Mouse (Mus musculus): ENCODE results near the gene Kpna7. TPM values are rescaled to one million over a fixed set of nuclear protein-coding genes. Genes with fewer than 3 reads are reported as not detected.

The Kpna7 gene
- total RNA-seq, 2 experiments from 2014 or later: not detected

- ATAC-seq (replicated peaks; ENCODE audit: poor library complexity, severe bottlenecking): no peak
Observed at GRCm38 (mm10) chr5:144971266-144971665, 112.6 kb downstream of the Kpna7 start.

DNA sequence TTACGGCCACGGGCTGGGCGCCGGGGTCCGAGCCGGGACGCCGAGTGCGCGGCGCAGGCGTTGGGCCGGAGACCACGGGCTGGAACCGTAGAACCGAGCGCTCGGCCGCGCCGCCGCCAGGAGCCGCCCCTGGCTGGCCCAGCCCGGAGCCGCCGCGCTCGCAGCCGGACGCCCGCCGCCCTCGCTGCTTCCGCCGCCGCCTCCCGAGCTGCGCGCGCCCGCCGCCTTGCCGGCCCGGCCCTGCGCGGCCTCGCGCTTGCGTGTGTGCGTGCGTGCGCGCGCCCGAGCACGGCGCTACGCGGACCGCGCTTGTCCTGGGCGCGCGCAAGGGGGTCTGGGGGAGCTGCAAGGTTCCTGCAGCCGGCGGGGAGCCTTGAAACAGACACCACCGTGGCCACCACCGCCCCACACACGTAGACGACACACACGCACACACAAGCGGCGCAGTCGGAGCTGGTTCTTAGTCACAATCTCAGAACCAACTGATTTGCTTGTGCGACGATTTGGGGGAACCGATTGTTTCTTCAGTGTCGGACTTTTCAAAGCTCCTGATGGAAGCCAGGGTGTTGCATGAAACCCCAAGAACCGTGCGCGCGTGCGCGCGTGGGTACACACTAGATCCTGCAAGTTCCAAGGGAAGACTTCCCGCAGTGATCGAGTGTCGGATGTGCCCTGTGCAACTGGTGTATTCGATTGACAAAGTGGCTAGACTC, 118.0 kb downstream of the Kpna7 start, which contains the start of gene Smurf1:
Gene Smurf1 (minus strand): TSS at position 209 of the 713 bp plus-strand sequence.
- peak; percentile 45 for ATAC-seq (replicated peaks; ENCODE audit: poor library complexity, severe bottlenecking)

GRCm38 (mm10) chr5:144964872-144965638, 118.8 kb downstream of the Kpna7 start:
- ATAC-seq (replicated peaks; ENCODE audit: poor library complexity, severe bottlenecking): peak; percentile 77

- no peak for ATAC-seq (replicated peaks; ENCODE audit: poor library complexity, severe bottlenecking)
Observed at GRCm38 (mm10) chr5:144964465-144964864, 119.4 kb downstream of the Kpna7 start.

- peak; percentile 46 for ATAC-seq (replicated peaks; ENCODE audit: poor library complexity, severe bottlenecking)
Observed at GRCm38 (mm10) chr5:144963817-144964261, 120.0 kb downstream of the Kpna7 start.

- peak; percentile 7 for ATAC-seq (replicated peaks; ENCODE audit: poor library complexity, severe bottlenecking)
Observed at GRCm38 (mm10) chr5:144963401-144963800, 120.4 kb downstream of the Kpna7 start.

DNA sequence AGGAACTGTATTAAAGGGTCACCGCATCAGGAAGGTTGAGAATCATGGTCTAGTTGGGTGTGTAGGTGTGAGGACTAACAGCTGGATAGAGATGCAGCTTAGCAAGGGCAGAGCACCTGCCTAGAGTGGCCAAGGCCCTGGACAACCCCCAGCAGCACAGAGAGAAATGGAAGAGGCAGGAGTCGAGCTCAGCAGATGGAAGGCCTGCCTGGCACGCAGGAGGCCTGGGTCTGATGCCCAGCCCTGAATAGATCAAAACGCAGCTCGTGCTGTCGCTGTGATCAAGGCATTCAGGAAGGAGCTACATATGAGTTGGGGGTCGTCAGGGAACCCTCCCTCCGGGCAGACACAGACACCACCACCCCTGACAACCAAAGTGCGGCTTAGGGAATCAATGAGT, 125.6 kb downstream of the Kpna7 start:
- ATAC-seq (replicated peaks; ENCODE audit: poor library complexity, severe bottlenecking): no peak

DNA sequence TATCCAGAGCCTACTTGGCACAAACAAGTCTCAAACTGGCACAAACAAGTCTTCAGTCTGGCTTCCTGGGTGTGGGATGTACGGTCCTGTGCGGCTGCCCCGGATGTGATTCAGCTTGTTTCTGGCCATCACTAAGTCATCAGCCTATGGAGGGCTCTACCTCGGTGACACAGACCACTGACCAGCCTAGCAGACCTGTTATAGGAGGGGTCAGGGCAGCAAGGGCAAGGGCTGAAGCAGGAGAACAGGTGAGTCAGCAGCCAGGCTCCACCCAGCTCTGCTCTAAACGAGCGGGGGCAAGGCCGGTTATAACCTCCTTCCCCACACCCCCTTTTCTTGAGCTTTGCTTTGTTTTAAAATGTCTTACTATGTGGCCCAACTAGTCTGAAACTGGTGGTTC, 129.4 kb downstream of the Kpna7 start:
- ATAC-seq (replicated peaks; ENCODE audit: poor library complexity, severe bottlenecking): no peak

GRCm38 (mm10) chr5:144952592-144952991, 131.2 kb downstream of the Kpna7 start:
- no peak for ATAC-seq (replicated peaks; ENCODE audit: poor library complexity, severe bottlenecking)

- ATAC-seq (replicated peaks; ENCODE audit: poor library complexity, severe bottlenecking): no peak
Observed at GRCm38 (mm10) chr5:144950428-144951051, 133.3 kb downstream of the Kpna7 start.

DNA sequence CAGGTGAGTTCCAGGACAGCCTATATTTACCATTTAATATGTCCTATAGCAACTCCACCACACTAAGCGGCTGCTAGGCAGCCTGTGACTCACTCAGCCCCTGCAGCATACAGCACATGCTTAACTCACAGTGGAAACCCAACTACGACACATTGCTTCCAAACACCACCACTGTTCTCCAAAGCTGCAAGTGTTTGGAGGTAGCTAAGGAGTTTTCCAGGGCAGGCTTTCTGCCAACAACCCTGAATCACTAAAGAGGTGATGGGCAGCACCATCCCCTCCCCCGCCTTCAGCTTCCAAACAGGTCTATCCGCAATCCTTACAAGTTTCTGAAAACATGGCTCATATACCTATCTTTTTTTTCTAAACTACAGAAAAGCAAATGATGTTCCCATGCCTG, 134.0 kb downstream of the Kpna7 start:
- ATAC-seq (replicated peaks; ENCODE audit: poor library complexity, severe bottlenecking): no peak

DNA sequence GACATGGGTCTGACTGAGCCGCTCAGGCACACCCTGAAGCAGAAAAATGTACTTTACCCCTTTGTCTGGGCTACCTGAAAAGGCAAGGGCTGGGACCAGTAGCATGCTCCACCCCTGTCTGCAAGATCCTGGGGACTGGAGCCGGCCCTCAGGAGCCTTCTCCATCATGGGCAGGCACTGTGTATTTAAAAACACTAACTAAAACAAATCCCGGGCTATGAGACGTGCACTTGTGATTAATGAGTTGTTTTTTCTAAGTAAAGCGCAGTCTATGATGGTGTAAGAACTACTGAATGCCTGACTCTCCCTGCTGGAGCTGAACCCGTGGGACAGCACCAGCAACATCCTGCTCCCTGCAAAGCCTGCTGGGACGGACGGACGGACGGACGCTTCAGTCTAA, 135.4 kb downstream of the Kpna7 start:
- ATAC-seq (replicated peaks; ENCODE audit: poor library complexity, severe bottlenecking): no peak

GRCm38 (mm10) chr5:144948002-144948401, 135.8 kb downstream of the Kpna7 start:
- ATAC-seq (replicated peaks; ENCODE audit: poor library complexity, severe bottlenecking): no peak

GRCm38 (mm10) chr5:144946032-144946431, 137.8 kb downstream of the Kpna7 start:
- ATAC-seq (replicated peaks; ENCODE audit: poor library complexity, severe bottlenecking): no peak

GRCm38 (mm10) chr5:144944932-144945331, 138.9 kb downstream of the Kpna7 start:
- ATAC-seq (replicated peaks; ENCODE audit: poor library complexity, severe bottlenecking): peak; percentile 54; the same call in 1 of the 2 replicates

- ATAC-seq (replicated peaks; ENCODE audit: poor library complexity, severe bottlenecking): no peak
Observed at GRCm38 (mm10) chr5:144944370-144944769, 139.5 kb downstream of the Kpna7 start.

DNA sequence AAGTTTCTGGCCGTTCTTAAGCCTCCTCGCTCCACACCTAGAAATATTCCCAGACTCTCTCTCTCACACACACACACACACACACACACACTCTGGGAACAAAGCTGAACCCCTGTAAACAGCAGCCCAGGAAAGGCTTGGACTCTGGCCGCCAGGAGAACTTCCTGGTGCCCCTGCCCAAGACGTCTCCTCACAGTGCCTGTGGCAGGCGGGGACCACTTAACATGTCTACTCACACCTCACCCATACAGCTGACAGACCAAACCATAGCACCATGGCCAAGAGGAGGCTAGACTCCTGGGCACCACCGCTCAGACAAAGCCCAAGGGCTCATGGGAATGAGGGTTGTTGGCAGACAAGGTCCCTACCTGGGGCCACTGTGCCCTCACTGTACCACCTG, 140.5 kb downstream of the Kpna7 start:
- ATAC-seq (replicated peaks; ENCODE audit: poor library complexity, severe bottlenecking): no peak

GRCm38 (mm10) chr5:144942431-144942830, 141.4 kb downstream of the Kpna7 start:
- no peak for ATAC-seq (replicated peaks; ENCODE audit: poor library complexity, severe bottlenecking)

- no peak for ATAC-seq (replicated peaks; ENCODE audit: poor library complexity, severe bottlenecking)
Observed at GRCm38 (mm10) chr5:144940904-144941303, 142.9 kb downstream of the Kpna7 start.

DNA sequence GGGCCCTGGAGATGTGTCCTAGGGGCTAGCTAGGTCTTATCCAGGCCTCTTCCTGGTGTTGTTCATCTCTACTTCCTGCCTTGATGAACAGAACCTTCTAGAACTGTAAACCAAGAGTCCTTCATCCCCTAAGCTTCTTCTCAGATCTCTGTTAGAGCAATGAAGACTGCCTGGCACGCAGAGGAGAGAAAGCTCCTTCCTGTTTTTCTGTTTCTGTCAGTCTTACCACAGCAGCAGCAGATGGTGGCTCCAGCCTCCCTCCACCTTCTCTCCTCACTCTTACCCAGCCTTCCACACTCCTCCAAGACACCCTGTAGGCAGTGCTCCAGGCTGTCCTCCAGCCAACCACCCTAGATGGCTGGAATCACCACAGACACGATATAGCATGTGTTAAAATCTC, 146.5 kb downstream of the Kpna7 start:
- peak; percentile 72 for ATAC-seq (replicated peaks; ENCODE audit: poor library complexity, severe bottlenecking)
